Mouse (Mus musculus) adrenal gland, adult (tissue): ENCODE data around the gene Zfp281.

Experiments
- DNase-seq, 2 experiments: peaks; one replicate each; pipeline ENCODE4 v3.0.0; 2022 to 2023; ENCODE audit warnings: low spot score in 1 of 2; ENCODE audit not compliant: inconsistent age in 2 of 2

Zfp281 gene

DNA sequence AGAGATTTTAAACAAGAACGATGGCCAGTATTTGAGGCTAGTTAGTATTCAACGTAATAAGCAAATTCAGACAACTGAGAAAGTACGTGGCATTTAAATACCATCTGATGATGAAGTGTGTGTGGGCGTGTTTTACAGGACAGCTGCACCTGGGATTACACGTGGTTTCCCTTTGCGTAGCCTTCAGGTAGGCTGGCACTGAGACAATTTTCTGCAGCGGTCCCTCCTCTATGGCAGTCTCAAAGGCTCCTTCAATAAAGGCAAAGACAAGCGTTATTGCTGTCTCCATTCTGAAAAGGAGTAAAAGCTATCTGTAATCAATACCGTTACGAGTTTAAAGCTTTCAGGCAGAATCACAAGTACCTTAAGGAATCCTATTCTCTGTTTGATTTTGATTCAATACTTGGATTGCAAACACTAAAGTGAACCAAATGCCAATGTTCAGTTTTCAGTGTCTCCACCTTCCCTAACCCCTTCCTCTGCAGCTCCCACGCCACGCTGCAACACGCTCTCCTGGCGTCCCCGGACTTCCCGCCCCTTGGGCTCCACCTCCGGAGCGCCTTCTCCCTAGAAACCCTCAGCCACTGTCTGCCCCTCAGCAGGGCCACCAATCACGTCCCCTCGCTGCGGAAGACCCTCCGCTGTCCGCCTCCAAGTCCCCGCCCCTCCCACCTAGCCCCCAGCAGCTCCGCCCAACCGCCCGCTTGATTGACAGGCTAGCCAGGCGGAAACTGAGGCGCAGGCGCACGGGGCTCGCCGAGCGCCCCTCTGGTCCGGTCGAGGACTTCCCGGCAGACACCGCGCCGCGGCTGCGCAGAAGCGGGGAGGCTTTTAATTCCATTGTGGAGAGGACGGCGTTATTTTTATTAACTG, at the start of gene Zfp281:
TSS of gene Zfp281 (plus strand) at position 756 of the 873 bp plus-strand sequence.
- peak; percentile 98 for DNase-seq

DNA sequence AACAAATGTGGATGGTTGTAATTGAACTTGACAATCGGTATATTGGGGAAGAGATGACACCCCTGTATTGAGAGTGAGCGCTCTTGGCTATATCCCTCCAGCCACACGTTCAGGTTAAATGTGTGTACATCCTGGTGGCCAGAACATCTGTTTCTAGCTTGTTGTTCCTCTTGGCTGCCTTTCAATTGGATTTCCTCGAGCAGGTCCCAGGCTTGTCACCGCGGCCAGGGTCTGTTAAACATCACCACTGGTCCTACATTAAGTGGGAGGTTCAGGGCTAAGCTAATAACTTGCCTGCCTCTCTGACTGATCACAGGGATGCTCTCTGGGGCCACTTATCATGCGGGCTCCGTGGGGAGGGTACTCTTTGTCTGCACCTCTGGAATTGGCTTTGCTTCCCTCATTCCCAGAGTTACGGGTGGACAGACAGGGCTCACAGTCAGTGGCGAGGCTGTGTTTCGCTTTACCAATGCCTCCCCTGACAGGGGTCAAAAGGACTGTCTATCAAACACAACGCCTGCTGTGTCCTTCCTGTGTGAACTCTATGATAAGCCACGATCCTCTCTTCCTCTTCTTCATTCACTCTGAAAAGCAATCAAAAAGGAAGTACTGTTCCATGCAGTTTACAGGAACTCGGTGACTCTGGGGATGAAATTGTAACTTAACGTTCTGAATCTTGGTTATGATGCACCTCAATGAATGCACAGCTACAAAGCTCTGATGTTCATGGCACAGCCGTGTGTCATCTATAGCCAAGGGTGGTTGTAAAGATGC, 46.6 kb upstream of the Zfp281 start:
- DNase-seq, result no peak

- DNase-seq, result no peak
Observed at GRCm38 (mm10) chr1:136579360-136579759, 45.3 kb upstream of the Zfp281 start.

- DNase-seq, result no peak
Observed at GRCm38 (mm10) chr1:136580266-136580665, 44.4 kb upstream of the Zfp281 start.

GRCm38 (mm10) chr1:136581841-136582240, 42.9 kb upstream of the Zfp281 start:
- DNase-seq, result no peak

DNA sequence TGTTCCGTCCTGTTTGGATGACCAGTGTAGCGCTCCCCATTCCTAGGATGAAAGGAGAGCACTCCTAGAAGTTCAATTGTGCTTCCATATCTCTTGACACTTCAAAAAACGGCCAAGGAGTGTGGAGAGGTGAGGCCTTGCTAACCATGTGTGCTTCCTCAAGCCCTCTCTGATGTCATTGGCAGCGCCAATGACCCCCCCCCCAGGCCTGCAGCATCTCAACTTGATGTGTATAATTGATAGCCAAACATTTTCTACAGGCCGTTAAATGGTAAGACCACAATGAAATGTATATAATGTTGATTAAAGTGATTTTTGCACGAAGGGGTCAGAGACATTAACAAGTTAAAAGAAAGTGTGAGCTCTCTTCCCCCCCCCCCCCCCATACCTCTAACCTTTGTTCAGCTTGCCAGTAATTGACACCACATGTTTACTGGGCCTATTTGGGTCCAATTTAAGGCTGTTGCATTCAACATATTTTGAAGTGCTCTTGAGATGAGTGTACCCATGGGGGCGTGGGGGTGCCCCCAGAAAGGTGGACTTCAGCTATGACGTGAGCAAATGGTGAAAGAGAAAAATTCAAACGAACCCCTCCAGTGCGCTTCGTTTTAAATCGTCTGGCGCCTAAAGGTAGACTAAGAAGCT, 36.8 kb upstream of the Zfp281 start:
- DNase-seq, result no peak

DNA sequence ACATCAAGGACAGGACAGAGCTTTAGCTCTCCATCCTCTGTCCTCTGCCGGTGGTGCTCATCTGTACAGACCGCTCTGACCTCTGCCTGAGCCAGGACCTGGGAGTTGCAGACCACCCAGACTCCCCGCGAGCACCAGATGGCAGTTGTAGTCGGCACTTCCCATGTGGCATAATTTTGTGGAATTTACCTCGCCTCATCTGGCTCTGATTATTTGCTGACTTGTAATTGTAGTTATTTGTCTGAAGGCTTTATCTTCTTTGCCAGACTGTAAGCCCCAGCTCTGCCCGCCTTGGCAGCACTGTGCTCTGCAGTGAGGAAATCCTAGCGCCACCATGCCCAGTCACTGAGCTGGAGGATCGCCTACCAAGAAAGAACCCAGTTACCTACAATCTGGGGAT, 35.8 kb upstream of the Zfp281 start:
- DNase-seq, result no peak

DNA sequence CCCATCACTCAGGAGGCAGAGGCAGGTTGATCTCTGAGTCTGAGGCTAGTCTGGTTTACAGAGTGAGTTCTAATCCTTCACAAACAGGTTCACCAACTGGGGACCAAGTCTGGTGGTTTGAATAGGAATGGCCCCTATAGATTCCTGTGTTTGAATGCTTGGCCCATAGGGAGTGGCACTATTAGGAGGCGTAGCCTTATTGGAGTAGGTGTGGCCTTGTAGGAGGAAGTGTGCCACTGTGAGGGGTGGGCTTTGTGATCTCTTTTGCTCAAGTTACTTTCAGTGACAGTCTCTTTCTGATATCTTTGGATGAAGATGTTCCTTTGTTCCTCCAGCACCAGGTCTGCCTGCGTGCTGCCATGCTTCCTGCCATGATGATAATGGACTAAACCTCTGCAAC, 32.0 kb upstream of the Zfp281 start:
- no peak for DNase-seq

DNA sequence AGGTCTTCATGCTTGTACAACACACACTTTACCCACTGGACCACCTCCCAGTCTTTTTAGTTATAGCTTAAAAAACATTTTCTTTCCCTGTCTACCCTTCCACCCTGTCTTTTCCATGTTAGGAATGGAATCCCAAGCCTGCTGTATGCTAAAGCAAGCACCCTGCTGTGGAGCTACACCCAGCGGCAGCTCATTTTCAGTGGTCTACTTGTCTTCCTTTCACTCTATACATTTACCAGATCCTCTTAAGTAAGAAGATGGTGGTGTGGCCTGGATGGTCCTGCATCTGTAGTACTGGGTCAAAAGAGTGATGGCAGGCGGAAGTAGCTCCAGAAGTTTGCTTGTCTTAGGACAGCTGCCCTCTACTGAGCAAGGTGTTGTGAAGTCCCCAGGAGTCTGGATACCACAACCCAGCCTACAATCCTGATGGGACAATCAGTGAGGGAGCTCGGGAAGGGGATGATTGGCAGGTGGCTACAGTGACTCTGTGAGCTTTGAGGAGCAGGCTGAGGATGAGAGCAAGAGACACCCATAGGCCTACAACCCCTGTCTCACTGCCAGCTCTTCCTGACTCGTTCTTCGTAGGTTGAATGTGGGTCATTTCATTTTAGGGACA, 30.4 kb upstream of the Zfp281 start:
- DNase-seq, result no peak

GRCm38 (mm10) chr1:136596821-136597220, 27.9 kb upstream of the Zfp281 start:
- no peak for DNase-seq

GRCm38 (mm10) chr1:136598286-136598685, 26.4 kb upstream of the Zfp281 start:
- DNase-seq, result no peak

DNA sequence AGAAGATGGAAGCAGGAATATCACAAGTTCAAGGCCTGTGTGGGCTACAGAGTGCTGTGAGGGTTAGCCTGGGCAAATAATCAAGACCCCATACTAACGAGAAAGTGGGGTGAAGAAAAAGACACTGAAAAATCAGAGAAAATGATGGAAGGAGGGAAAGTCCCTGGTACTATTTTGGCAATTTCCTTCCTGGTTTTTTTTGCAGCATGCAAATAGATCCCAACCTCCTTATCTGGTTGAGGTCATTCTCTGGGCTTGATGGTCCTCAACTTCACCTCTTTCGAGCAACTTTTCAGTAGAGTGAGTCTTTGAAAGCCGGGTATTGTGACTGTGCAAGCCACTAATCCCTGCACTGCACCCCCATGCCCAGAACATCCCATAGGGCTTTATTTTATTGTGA, 24.6 kb upstream of the Zfp281 start:
- DNase-seq, result no peak

- no peak for DNase-seq
Observed at GRCm38 (mm10) chr1:136600647-136601345, 23.9 kb upstream of the Zfp281 start.

GRCm38 (mm10) chr1:136601346-136601888, 23.3 kb upstream of the Zfp281 start:
- no peak for DNase-seq

DNA sequence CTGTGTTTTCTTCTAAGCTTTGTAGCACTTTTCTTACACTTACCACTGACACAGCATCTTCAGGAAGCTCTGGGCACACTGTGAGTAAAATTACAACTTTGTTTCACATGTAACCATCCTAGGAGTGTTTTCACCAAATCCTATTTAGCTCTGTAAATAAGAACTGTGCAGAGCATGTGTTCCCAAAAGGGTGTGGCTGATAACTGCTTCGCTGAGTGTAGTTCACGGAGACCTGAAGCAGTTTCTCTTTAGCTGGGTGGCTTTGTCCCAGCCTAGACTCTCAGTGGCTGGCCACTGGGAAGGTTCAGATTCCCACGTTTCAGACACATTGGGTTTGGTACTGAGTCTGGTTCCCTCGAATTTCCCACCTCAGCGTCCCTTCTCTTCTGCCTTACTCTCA, 22.4 kb upstream of the Zfp281 start:
- DNase-seq, result no peak

DNA sequence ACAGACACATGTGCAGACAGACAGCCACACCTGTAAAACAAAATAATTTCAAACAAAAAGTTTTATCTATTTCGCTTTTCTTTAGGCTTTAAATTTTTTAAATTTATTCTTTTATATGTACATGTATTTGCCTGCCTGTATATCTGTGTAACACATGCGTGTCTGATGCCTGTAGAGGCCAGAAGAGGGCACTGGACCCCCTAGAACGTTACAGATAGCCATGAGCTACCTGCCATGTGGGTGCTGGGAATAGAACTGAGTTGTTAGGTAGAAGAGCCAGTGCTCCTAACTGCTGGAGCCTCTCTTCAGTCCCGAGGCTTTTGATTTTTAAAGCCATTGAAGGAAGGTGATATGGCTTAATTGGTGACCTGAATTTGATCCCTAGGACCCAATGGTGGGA, 20.5 kb upstream of the Zfp281 start:
- no peak for DNase-seq

DNA sequence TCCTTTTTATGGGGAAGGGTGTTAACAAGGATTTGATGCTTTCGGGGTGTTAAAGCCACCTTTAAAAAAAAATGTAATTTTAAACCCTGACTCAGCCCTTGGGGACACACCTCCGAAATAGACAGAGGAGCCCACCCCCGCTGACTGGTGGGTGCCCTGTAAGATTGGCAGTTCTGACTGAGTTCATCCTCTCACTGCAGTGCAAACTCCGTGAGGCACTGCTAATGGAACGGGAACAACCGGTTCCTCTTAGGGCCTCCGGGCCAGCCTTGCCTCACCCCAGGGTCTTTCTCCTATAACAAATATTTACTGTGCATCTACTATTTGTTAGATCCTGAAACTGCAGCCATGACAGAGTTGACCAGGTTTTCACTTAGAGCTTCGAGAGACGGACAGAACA, 18.9 kb upstream of the Zfp281 start:
- DNase-seq, result no peak

DNA sequence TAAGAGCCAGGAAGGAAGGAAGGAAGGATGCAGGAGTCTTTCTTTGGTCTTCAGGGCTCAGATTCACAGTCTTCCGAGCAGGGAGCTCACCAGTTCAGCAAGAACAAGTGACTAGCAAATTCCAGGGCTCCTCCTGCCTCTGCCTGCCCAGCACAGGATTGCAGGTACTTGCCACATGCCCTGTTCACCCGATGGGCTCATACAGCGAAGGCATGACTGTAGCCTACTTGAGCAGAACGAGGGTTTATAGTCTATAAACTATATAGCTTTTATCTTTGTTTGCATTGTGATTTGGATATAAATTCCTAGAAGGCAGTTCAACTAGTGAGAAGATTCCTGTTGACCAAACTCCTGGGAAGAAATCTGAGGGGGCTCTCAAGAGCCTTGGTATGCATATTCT, 18.4 kb upstream of the Zfp281 start:
- DNase-seq, result no peak

GRCm38 (mm10) chr1:136608339-136609261, 16.1 kb upstream of the Zfp281 start:
- no peak for DNase-seq
